Mouse (Mus musculus) hindbrain, embryonic 16.5 days (tissue): Measurements from ENCODE around the gene Adssl1. TPM values are rescaled to one million over a fixed set of nuclear protein-coding genes. Genes with fewer than 3 reads are reported as not detected.

Experiments
- ATAC-seq: fragments of 200-750 bp; cut with Nextera tagmentation; 2 replicates; pipeline ENCODE4 v1.8.0; 2017; ENCODE audit warnings: moderate TSS enrichment, moderate library complexity
- H3K27ac ChIP-seq: fragments of 300-500 bp; sonication (generic); 2 replicates; pipeline ENCODE4 v1.5.1; 2014; ENCODE audit warnings: low read depth, mild to moderate bottlenecking, control low read depth, low read length, moderate library complexity
- H3K27me3 ChIP-seq: fragments of 300-500 bp; sonication (generic); replicated peaks from 2 replicates; pipeline ENCODE4 v1.6.1; 2014; ENCODE audit warnings: low read length; ENCODE audit not compliant: control insufficient read depth, insufficient read depth
- H3K36me3 ChIP-seq: fragments of 300-500 bp; sonication (generic); 2 replicates; pipeline ENCODE4 v1.6.1; 2014; ENCODE audit warnings: mild to moderate bottlenecking, low read length, moderate library complexity, mixed read lengths; ENCODE audit not compliant: control insufficient read depth, insufficient read depth
- H3K4me1 ChIP-seq: fragments of 300-500 bp; sonication (generic); 2 replicates; pipeline ENCODE4 v1.6.1; 2014; ENCODE audit warnings: low read depth, low read length; ENCODE audit not compliant: control insufficient read depth, insufficient read depth
- H3K4me2 ChIP-seq: fragments of 300-500 bp; sonication (generic); 2 replicates; pipeline ENCODE4 v1.6.1; 2014; ENCODE audit warnings: mild to moderate bottlenecking, low read length, control low read depth, moderate library complexity
- H3K4me3 ChIP-seq: fragments of 300-500 bp; sonication (generic); 2 replicates; pipeline ENCODE4 v1.5.1; 2014; ENCODE audit warnings: mild to moderate bottlenecking, low read length, control low read depth, moderate library complexity
- H3K9ac ChIP-seq: fragments of 300-500 bp; sonication (generic); 2 replicates; pipeline ENCODE4 v1.6.1; 2014; ENCODE audit warnings: low read depth, mild to moderate bottlenecking, control low read depth, low read length, moderate library complexity
- H3K9me3 ChIP-seq: fragments of 300-500 bp; sonication (generic); 2 replicates; pipeline ENCODE4 v1.6.1; 2014; ENCODE audit warnings: mild to moderate bottlenecking, low read length, moderate library complexity; ENCODE audit not compliant: control insufficient read depth
- WGBS: fragments of 180-500 bp; shearing (Covaris S2); extraction: QIAGEN DNeasy Blood & Tissue Kit; methylation state at CpG from one replicate; pipeline ENCODE4 v1.1.7; 2014; 5-methylcytosine and 5-hydroxymethylcytosine counted together
- polyA plus RNA-seq: library from polyadenylated mRNA; unstranded; fragments of >200 nt; fragmentation: Nextera tagmentation; extraction: Ambion mirVana; gene quantifications from 2 replicates; pipeline ENCODE4 v1.2.1, GENCODE M21; 2015

The Adssl1 gene
- polyA plus RNA-seq, 1 experiment from 2014 or later, result 7.7 TPM

- 83% methylated on average over 7 of the region's 7 CpGs for WGBS
- H3K9ac ChIP-seq, result no peak overlapping the region; the same call in 1 of the 2 replicates
- H3K36me3 ChIP-seq, result peaks cover 49% of the 10 kb centered on the region
- no peaks in the 10 kb centered on the region for H3K9me3 ChIP-seq
- no peak for ATAC-seq
- no peak overlapping the region for H3K4me2 ChIP-seq
- H3K4me1 ChIP-seq, result peaks cover 31% of the 10 kb centered on the region
- no peak overlapping the region for H3K4me3 ChIP-seq
- H3K27me3 ChIP-seq, result no peaks in the 10 kb centered on the region
- H3K27ac ChIP-seq, result no peak overlapping the region
These were observed 38.8 kb downstream of the Adssl1 start for GRCm38 (mm10) chr12:112658619-112659018.

- Histone ChIP-seq H3K27me3 (no peaks in the 10 kb centered on the region), H3K27ac (no peak overlapping the region), H3K4me3 (no peak overlapping the region), H3K9ac (no peak overlapping the region), H3K9me3 (no peaks in the 10 kb centered on the region), H3K4me2 (no peak overlapping the region), H3K4me1 (peaks cover 36% of the 10 kb centered on the region), H3K36me3 (peaks cover 45% of the 10 kb centered on the region)
- WGBS, result 70% methylated on average over 5 of the region's 6 CpGs
- ATAC-seq, result no peak
These were observed 39.3 kb downstream of the Adssl1 start for GRCm38 (mm10) chr12:112659109-112659508.

GRCm38 (mm10) chr12:112660576-112661326 is 40.9 kb downstream of the Adssl1 start:
- Histone ChIP-seq H3K27me3 (no peaks in the 10 kb centered on the region), H3K4me3 (no peak overlapping the region), H3K4me2 (0 out of 2 replicates have a peak overlapping the region, but pooled peaks have one; percentile 1), H3K4me1 (peaks cover 52% of the 10 kb centered on the region), H3K9me3 (no peaks in the 10 kb centered on the region), H3K36me3 (peaks cover 33% of the 10 kb centered on the region), H3K9ac (0 out of 2 replicates have a peak overlapping the region, but pooled peaks have one; percentile 1), H3K27ac (peak overlapping the region; percentile 44; the same call in 1 of the 2 replicates)
- WGBS, result 19% methylated on average over 5 of the region's 5 CpGs
- peak; percentile 43 for ATAC-seq

GRCm38 (mm10) chr12:112661327-112661605 is 41.4 kb downstream of the Adssl1 start:
- Histone ChIP-seq H3K36me3 (peaks cover 28% of the 10 kb centered on the region), H3K9ac (0 out of 2 replicates have a peak overlapping the region, but pooled peaks have one; percentile 1), H3K4me1 (peaks cover 57% of the 10 kb centered on the region)

GRCm38 (mm10) chr12:112661851-112662250 is 42.0 kb downstream of the Adssl1 start:
- peak overlapping the region; percentile 46 for H3K27ac ChIP-seq
- no peaks in the 10 kb centered on the region for H3K27me3 ChIP-seq
- no peak overlapping the region for H3K4me2 ChIP-seq
- no peak for ATAC-seq
- no peak overlapping the region for H3K4me3 ChIP-seq
- no peak overlapping the region; the same call in 1 of the 2 replicates for H3K9ac ChIP-seq
- 74% methylated on average over 9 of the region's 9 CpGs for WGBS
- H3K4me1 ChIP-seq, result peaks cover 63% of the 10 kb centered on the region
- peaks cover 23% of the 10 kb centered on the region for H3K36me3 ChIP-seq
- H3K9me3 ChIP-seq, result no peaks in the 10 kb centered on the region

More at GRCm38 (mm10) chr12:112661327-112661605, 41.4 kb downstream of the Adssl1 start:
- Histone ChIP-seq H3K4me3 (no peak overlapping the region), H3K9me3 (no peaks in the 10 kb centered on the region), H3K27me3 (no peaks in the 10 kb centered on the region), H3K4me2 (no peak overlapping the region), H3K27ac (peak overlapping the region; percentile 26; the same call in 1 of the 2 replicates)
- WGBS, result 73% methylated on average over 3 of the region's 3 CpGs
- no peak for ATAC-seq

GRCm38 (mm10) chr12:112663303-112663702 is 43.5 kb downstream of the Adssl1 start:
- peaks cover 71% of the 10 kb centered on the region for H3K4me1 ChIP-seq

GRCm38 (mm10) chr12:112663716-112664115 is 43.9 kb downstream of the Adssl1 start:
- Histone ChIP-seq H3K4me2 (peak overlapping the region; percentile 26), H3K9me3 (no peaks in the 10 kb centered on the region), H3K9ac (peak overlapping the region; percentile 41), H3K27me3 (no peaks in the 10 kb centered on the region), H3K4me3 (no peak overlapping the region), H3K36me3 (peaks cover 18% of the 10 kb centered on the region), H3K4me1 (peaks cover 71% of the 10 kb centered on the region), H3K27ac (peak overlapping the region; percentile 84)
- WGBS, result 36% methylated on average over 12 of the region's 12 CpGs
- peak; percentile 10; the same call in 1 of the 2 replicates for ATAC-seq

More at GRCm38 (mm10) chr12:112663303-112663702, 43.5 kb downstream of the Adssl1 start:
- Histone ChIP-seq H3K9me3 (no peaks in the 10 kb centered on the region), H3K9ac (peak overlapping the region; percentile 41), H3K27me3 (no peaks in the 10 kb centered on the region), H3K27ac (peak overlapping the region; percentile 84), H3K4me2 (peak overlapping the region; percentile 26), H3K36me3 (peaks cover 18% of the 10 kb centered on the region), H3K4me3 (no peak overlapping the region)
- WGBS, result 50% methylated on average over 11 of the region's 11 CpGs
- no peak for ATAC-seq

GRCm38 (mm10) chr12:112664124-112664523 is 44.3 kb downstream of the Adssl1 start:
- H3K4me2 ChIP-seq, result peak overlapping the region; percentile 26; the same call in 1 of the 2 replicates
- H3K4me3 ChIP-seq, result no peak overlapping the region
- WGBS, result 13% methylated on average over 2 of the region's 2 CpGs
- H3K4me1 ChIP-seq, result peaks cover 70% of the 10 kb centered on the region
- H3K36me3 ChIP-seq, result peaks cover 18% of the 10 kb centered on the region
- H3K27me3 ChIP-seq, result no peaks in the 10 kb centered on the region
- peak; percentile 57 for ATAC-seq
- H3K27ac ChIP-seq, result peak overlapping the region; percentile 84
- no peaks in the 10 kb centered on the region for H3K9me3 ChIP-seq
- peak overlapping the region; percentile 41 for H3K9ac ChIP-seq

GRCm38 (mm10) chr12:112664656-112665055 is 44.8 kb downstream of the Adssl1 start:
- H3K9ac ChIP-seq, result no peak overlapping the region
- H3K4me3 ChIP-seq, result no peak overlapping the region
- 31% methylated on average over 5 of the region's 5 CpGs for WGBS
- peak overlapping the region; percentile 84 for H3K27ac ChIP-seq
- peaks cover 69% of the 10 kb centered on the region for H3K4me1 ChIP-seq
- no peaks in the 10 kb centered on the region for H3K27me3 ChIP-seq
- ATAC-seq, result no peak
- H3K4me2 ChIP-seq, result 0 out of 2 replicates have a peak overlapping the region, but pooled peaks have one; percentile 11
- H3K9me3 ChIP-seq, result no peaks in the 10 kb centered on the region
- peaks cover 20% of the 10 kb centered on the region for H3K36me3 ChIP-seq
